Mouse (Mus musculus): ENCODE results near the gene Rnf144a. TPM values are rescaled to one million over a fixed set of nuclear protein-coding genes. Genes with fewer than 3 reads are reported as not detected.

The Rnf144a gene
- polyA plus RNA-seq, 2 experiments = 0.60 to 0.74 TPM

DNA sequence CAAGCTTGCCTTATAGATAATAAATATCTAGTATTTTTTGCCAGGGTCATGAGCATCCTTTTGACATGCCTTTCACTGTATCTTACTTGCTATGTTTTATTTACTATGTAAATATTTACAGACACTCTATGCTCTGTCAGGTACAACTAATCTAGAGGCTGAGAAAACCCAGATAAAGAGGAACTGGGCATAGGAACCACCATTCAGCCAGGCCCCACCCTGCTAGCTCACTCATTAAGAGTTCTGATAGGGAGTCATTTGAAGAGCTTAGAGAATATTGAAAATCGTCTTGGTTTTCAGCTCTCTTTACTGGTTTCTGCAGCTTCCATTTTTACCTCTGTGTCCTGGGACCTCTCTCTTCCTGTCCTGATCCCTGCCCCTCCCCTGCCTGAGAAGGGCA lies 36.1 kb upstream of the Rnf144a start:
- H3K27me3 ChIP-seq (ENCODE audit: control insufficient read depth, insufficient read depth, low read length) = no peaks in the 10 kb centered on the region
- H3K9ac ChIP-seq (replicated peaks) = no peak overlapping the region
- no peak for ATAC-seq (ENCODE audit: insufficient read depth)
- 4% methylated on average over 1 of the region's 1 CpGs for WGBS (ENCODE audit: insufficient replicate concordance)
- peak in 1 of 3 experiments; percentile 47 for DNase-seq (ENCODE audit: low read depth in 3 of 3, low spot score in 3 of 3)
- TF ChIP-seq CTCF (IDR thresholded peaks at IDR 0.05; ENCODE audit: low read depth) (no peak), EP300 (IDR thresholded peaks at IDR 0.05; ENCODE audit: low read depth) (no peak)
- no peak overlapping the region for H3K4me3 ChIP-seq (ENCODE audit: insufficient read depth in 1 of 2, low read depth in 2 of 2, low read length in 2 of 2)
- H3K4me2 ChIP-seq (ENCODE audit: low read depth) = no peak overlapping the region
- no peak overlapping the region for H3K27ac ChIP-seq
- no peaks in the 10 kb centered on the region for H3K9me3 ChIP-seq (ENCODE audit: control insufficient read depth, low read length)
- no peaks in the 10 kb centered on the region for H3K36me3 ChIP-seq (replicated peaks; ENCODE audit: control insufficient read depth, insufficient read depth, low read depth)
- H3K4me1 ChIP-seq (replicated peaks; ENCODE audit: control insufficient read depth in 2 of 2, insufficient read depth in 2 of 2, low read length in 1 of 2) = peaks cover 4 to 8% of the 10 kb centered on the region in 2 experiments; a peak in 3 of 4 replicates

DNA sequence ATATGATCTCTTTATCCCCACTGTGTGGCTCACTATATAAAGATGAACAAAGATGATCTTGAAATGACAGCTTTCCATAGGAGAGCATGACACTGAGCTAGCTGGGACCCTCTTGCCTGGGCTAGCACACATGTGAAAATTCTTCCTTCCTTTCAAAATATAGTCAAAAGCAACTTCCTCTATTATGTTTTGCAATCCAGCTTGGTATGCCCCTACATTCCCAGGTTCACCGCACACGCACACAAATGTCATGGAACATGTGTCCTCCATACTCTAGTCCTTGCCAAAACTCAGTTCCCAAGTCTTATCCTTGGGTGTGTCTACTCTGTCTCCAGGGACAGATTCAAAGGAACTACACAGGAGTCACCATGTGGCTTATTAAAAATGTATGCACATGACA lies 34.4 kb upstream of the Rnf144a start:
- Histone ChIP-seq H3K27ac (no peak overlapping the region), H3K4me2 (ENCODE audit: low read depth) (no peak overlapping the region), H3K4me1 (replicated peaks; ENCODE audit: control insufficient read depth in 2 of 2, insufficient read depth in 2 of 2, low read length in 1 of 2) (peaks cover 4 to 8% of the 10 kb centered on the region in 2 experiments; a peak in 3 of 4 replicates), H3K9me3 (ENCODE audit: control insufficient read depth, low read length) (no peaks in the 10 kb centered on the region), H3K27me3 (ENCODE audit: control insufficient read depth, insufficient read depth, low read length) (no peaks in the 10 kb centered on the region), H3K9ac (replicated peaks) (no peak overlapping the region), H3K36me3 (replicated peaks; ENCODE audit: control insufficient read depth, insufficient read depth, low read depth) (no peaks in the 10 kb centered on the region), H3K4me3 (ENCODE audit: insufficient read depth in 1 of 2, low read depth in 2 of 2, low read length in 2 of 2) (no peak overlapping the region)
- ATAC-seq (ENCODE audit: insufficient read depth) (no peak), DNase-seq (ENCODE audit: low read depth in 3 of 3, low spot score in 3 of 3) (no peak)
- TF ChIP-seq EP300 (IDR thresholded peaks at IDR 0.05; ENCODE audit: low read depth) = no peak
- no peak for TF ChIP-seq CTCF (IDR thresholded peaks at IDR 0.05; ENCODE audit: low read depth)
- 72% methylated on average over 2 of the region's 2 CpGs for WGBS (ENCODE audit: insufficient replicate concordance)

DNA sequence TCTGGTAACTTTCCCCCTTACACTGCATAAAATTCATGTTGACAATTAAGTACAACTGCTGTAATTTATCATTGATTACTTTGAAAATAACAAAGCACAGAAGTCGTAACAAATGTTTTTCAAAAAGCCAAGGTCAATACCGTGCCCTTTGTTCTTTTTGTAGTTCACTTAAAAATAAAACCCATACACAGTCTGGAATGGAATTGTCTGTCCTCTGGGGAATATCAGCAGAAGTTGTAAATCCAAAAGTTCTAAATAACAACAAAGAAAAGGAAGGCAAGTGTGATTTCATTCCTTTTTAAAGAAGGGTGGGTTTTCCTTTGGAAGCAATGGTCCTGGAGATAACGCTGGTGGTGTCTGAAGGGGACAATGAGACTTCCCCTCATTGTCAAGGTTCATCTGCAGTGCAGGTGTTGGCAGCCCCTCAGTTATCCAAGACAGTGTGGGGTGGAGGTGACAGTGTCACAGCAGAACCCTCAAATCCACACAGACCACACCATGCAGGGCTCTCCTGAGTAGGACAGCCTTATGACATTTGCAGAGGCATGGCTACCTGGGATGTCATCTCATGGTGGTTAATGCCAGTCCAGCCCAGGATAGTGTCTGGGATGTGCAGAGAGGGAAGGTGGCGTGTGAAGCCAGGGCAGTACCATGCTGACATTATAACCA lies 31.5 kb upstream of the Rnf144a start:
- Histone ChIP-seq H3K36me3 (replicated peaks; ENCODE audit: control insufficient read depth, insufficient read depth, low read depth) (no peaks in the 10 kb centered on the region), H3K9ac (replicated peaks) (no peak overlapping the region), H3K9me3 (ENCODE audit: control insufficient read depth, low read length) (no peaks in the 10 kb centered on the region), H3K27me3 (ENCODE audit: control insufficient read depth, insufficient read depth, low read length) (no peaks in the 10 kb centered on the region), H3K4me1 (replicated peaks; ENCODE audit: control insufficient read depth in 2 of 2, insufficient read depth in 2 of 2, low read length in 1 of 2) (peaks cover 0 to 4% of the 10 kb centered on the region in 2 experiments; a peak in 1 of 4 replicates), H3K27ac (no peak overlapping the region), H3K4me3 (ENCODE audit: insufficient read depth in 1 of 2, low read depth in 2 of 2, low read length in 2 of 2) (no peak overlapping the region), H3K4me2 (ENCODE audit: low read depth) (no peak overlapping the region)
- TF ChIP-seq EP300 (IDR thresholded peaks at IDR 0.05; ENCODE audit: low read depth) (no peak), CTCF (IDR thresholded peaks at IDR 0.05; ENCODE audit: low read depth) (no peak)
- ATAC-seq (ENCODE audit: insufficient read depth) = no peak
- DNase-seq (ENCODE audit: low read depth in 3 of 3, low spot score in 3 of 3) = no peak
- 53% methylated on average over 4 of the region's 4 CpGs for WGBS (ENCODE audit: insufficient replicate concordance)

DNA sequence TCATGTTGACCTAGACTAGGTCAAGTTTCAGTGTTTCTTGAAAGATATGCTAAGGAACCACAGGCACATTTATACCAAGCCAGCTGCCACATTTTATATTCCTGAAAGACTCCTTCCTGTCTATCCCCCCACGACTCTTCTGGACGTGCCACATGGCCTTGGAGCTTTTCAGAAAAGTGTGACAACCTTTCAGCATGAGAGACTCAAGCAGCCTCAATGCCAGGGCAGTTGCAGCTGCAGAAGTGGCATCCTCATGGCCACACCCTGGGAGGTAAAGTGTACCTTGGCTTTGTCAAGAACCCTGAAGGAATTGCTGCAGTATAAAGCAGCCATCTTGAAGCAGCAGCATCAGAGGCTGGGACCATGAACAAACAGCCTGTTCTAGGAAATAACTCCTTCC lies 29.5 kb upstream of the Rnf144a start:
- no peaks in the 10 kb centered on the region for H3K9me3 ChIP-seq (ENCODE audit: control insufficient read depth, low read length)
- H3K27me3 ChIP-seq (ENCODE audit: control insufficient read depth, insufficient read depth, low read length) = no peaks in the 10 kb centered on the region
- no peaks in the 10 kb centered on the region for H3K36me3 ChIP-seq (replicated peaks; ENCODE audit: control insufficient read depth, insufficient read depth, low read depth)
- DNase-seq (ENCODE audit: low read depth in 3 of 3, low spot score in 3 of 3) (no peak), ATAC-seq (ENCODE audit: insufficient read depth) (no peak)
- H3K4me1 ChIP-seq (replicated peaks; ENCODE audit: control insufficient read depth in 2 of 2, insufficient read depth in 2 of 2, low read length in 1 of 2) = no peaks in the 10 kb centered on the region
- WGBS (ENCODE audit: insufficient replicate concordance) = 75% methylated on average over 2 of the region's 2 CpGs
- no peak overlapping the region for H3K9ac ChIP-seq (replicated peaks)
- H3K4me3 ChIP-seq (ENCODE audit: insufficient read depth in 1 of 2, low read depth in 2 of 2, low read length in 2 of 2) = no peak overlapping the region
- no peak overlapping the region for H3K27ac ChIP-seq
- no peak overlapping the region for H3K4me2 ChIP-seq (ENCODE audit: low read depth)
- TF ChIP-seq EP300 (IDR thresholded peaks at IDR 0.05; ENCODE audit: low read depth) = no peak
- no peak for TF ChIP-seq CTCF (IDR thresholded peaks at IDR 0.05; ENCODE audit: low read depth)

DNA sequence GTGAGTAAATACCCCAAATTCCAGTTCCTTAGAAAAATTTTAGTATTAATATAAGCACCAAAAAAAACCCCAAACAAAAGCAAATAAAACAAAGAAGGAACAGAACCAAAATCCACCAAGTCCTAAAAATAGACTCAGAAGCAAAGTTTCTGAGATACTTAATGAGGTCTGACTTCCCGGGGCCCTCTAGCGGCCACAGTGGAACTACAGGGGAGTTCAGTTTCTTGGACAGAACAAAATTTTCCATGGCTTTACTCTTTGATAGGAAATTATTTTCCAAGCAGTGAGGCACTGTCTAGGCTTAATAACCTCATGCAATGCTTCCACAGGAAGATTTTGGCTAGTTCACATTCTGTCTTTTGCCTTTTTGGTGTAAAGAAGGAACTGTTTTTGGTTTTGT lies 29.0 kb upstream of the Rnf144a start:
- H3K9me3 ChIP-seq (ENCODE audit: control insufficient read depth, low read length) = no peaks in the 10 kb centered on the region
- H3K9ac ChIP-seq (replicated peaks) = no peak overlapping the region
- H3K27ac ChIP-seq = no peak overlapping the region
- H3K4me3 ChIP-seq (ENCODE audit: insufficient read depth in 1 of 2, low read depth in 2 of 2, low read length in 2 of 2) = no peak overlapping the region
- DNase-seq (ENCODE audit: low read depth in 3 of 3, low spot score in 3 of 3) (peak in 2 of 3 experiments; percentile 27 to 31), ATAC-seq (ENCODE audit: insufficient read depth) (no peak)
- 0% methylated on average over 2 of the region's 2 CpGs for WGBS (ENCODE audit: insufficient replicate concordance)
- H3K4me1 ChIP-seq (replicated peaks; ENCODE audit: control insufficient read depth in 2 of 2, insufficient read depth in 2 of 2, low read length in 1 of 2) = no peaks in the 10 kb centered on the region
- TF ChIP-seq CTCF (IDR thresholded peaks at IDR 0.05; ENCODE audit: low read depth) = peak; percentile 70
- TF ChIP-seq EP300 (IDR thresholded peaks at IDR 0.05; ENCODE audit: low read depth) = no peak
- H3K36me3 ChIP-seq (replicated peaks; ENCODE audit: control insufficient read depth, insufficient read depth, low read depth) = no peaks in the 10 kb centered on the region
- no peaks in the 10 kb centered on the region for H3K27me3 ChIP-seq (ENCODE audit: control insufficient read depth, insufficient read depth, low read length)
- H3K4me2 ChIP-seq (ENCODE audit: low read depth) = no peak overlapping the region
